Comparison of ENCODE assay signal across 8 mouse cellular contexts in the genomic region with DNA sequence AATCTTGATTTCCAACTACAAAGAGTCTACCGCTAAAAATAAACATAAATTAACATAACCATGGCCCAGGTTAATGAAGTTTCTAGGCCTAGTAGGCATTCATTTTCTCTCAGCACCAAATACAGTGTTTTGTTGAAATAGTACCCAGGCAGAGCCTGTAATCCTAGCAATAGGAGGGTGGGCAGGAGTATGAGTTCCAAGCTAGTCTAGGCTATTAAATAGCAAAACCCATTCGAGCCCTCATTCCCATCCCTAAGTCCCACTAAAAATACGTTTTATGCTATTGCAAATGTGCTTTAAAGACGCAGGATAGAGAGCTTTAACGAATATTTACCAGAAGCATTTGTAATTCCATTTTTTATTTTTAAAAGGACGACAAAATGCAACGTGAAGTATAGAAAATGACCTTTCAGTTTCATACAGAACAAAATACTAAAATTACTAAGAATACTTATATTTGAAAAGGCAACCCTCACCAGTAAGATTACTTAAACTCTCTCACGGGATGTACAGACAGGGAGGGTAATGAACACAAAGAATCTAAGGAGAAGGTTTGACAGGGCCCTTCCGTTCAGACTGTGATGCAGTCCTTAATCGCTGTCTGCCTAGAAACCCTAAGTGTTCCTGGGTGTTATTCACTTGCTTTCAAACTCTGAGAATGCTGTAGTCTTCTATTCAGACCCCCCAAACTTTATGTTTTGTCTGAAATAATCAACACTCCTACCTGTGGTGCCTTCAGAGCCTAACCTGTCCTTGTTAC. TPM values are rescaled to one million over a fixed set of nuclear protein-coding genes. Genes with fewer than 3 reads are reported as not detected.
DNase-seq lines count a peak whose midpoint lies in the region; ATAC-seq and TF ChIP-seq lines count a peak whose summit lies in the region.

No protein-coding gene starts in this region.

- TF ChIP-seq CTCF in kidney, adult 2 months (conservative IDR thresholded peaks at IDR 0.05; ENCODE audit: insufficient read depth, insufficient read length, low read depth, low read length) = no peak
- no peak for TF ChIP-seq CTCF in Patski (IDR thresholded peaks at IDR 0.05)
- TF ChIP-seq CTCF in heart, postnatal 0 days (IDR thresholded peaks at IDR 0.05; ENCODE audit: low read depth) = no peak

- POLR2A ChIA-PET in Patski (lab: Charles Lee) = interaction anchor here (0.5 to 7.1 kb wide), 4 partner anchors 9 to 97 kb away, joined by 3 to 68 read pairs (median 4); no protein-coding TSS in a partner anchor

- peaks cover 2% of the 10 kb centered on the region for H3K4me1 ChIP-seq in kidney, adult 2 months (ENCODE audit: control insufficient read depth, insufficient read depth, low read length)
- peaks cover 43% of the 10 kb centered on the region for H3K4me1 ChIP-seq in heart, postnatal 0 days (ENCODE audit: control insufficient read depth, insufficient read depth)
- H3K4me1 ChIP-seq in midbrain, embryonic 10.5 days = peaks cover 53% of the 10 kb centered on the region

- ATAC-seq in Patski = peak; percentile 2
- no peak for ATAC-seq in heart, postnatal 0 days (ENCODE audit: insufficient read depth, low read depth)

- WGBS in kidney, adult 2 months = under 1% methylated on average over 10 of the region's 10 CpGs
- WGBS in heart, postnatal 0 days = under 1% methylated on average over 10 of the region's 10 CpGs
- 5% methylated on average over 10 of the region's 10 CpGs for WGBS in midbrain, embryonic 10.5 days

- H3K27me3 ChIP-seq in kidney, adult 2 months (replicated peaks; ENCODE audit: control insufficient read depth, insufficient read depth, low read length) = no peaks in the 10 kb centered on the region
- H3K27me3 ChIP-seq in Patski = no peaks in the 10 kb centered on the region
- H3K27me3 ChIP-seq in heart, postnatal 0 days (ENCODE audit: control insufficient read depth, insufficient read depth, low read length) = no peaks in the 10 kb centered on the region
- H3K27me3 ChIP-seq in midbrain, embryonic 10.5 days (ENCODE audit: low read depth, poor library complexity, severe bottlenecking) = no peaks in the 10 kb centered on the region

- H3K4me2 ChIP-seq in heart, postnatal 0 days (ENCODE audit: low read depth, low read length) = peak overlapping the region; percentile 71

- no peaks in the 10 kb centered on the region for H3K9me3 ChIP-seq in heart, postnatal 0 days (replicated peaks; ENCODE audit: control insufficient read depth, low read length)
- H3K9me3 ChIP-seq in midbrain, embryonic 10.5 days (replicated peaks) = no peaks in the 10 kb centered on the region

- no peak for TF ChIP-seq EP300 in heart, postnatal 0 days (IDR thresholded peaks at IDR 0.05; ENCODE audit: low read depth)

- in situ Hi-C loops in Patski (cut with MboI; ENCODE audit: low pct_unique_long_range_greater_than_20kb) = loop anchor here (25.0 kb wide), 2 partner anchors 1005 to 1945 kb away; partner anchors contain the start of genes Fastk and Tmub1

- peak overlapping the region; percentile 99 for H3K9ac ChIP-seq in heart, postnatal 0 days (replicated peaks; ENCODE audit: low read depth, low read length)

- H3K27ac ChIP-seq in kidney, adult 2 months (ENCODE audit: insufficient read depth, low read depth, low read length) = peak overlapping the region; percentile 98
- H3K27ac ChIP-seq in heart, postnatal 0 days (ENCODE audit: low read depth) = peak overlapping the region; percentile 100
- peak overlapping the region; percentile 100 for H3K27ac ChIP-seq in midbrain, embryonic 10.5 days (replicated peaks)

- H3K4me3 ChIP-seq in kidney, adult 2 months (ENCODE audit: insufficient read depth, low read depth, low read length) = peak overlapping the region; percentile 79
- peak overlapping the region; percentile 92 for H3K4me3 ChIP-seq in heart, postnatal 0 days (ENCODE audit: low read depth, low read length)
- H3K4me3 ChIP-seq in midbrain, embryonic 10.5 days = peak overlapping the region; percentile 98

- CTCF ChIA-PET in Patski (lab: Charles Lee) = interaction anchor here (1.0 to 5.1 kb wide), 3 partner anchors 10 to 18 kb away, joined by 3 to 62 read pairs (median 29); no protein-coding TSS in a partner anchor

- peaks cover 2% of the 10 kb centered on the region for H3K36me3 ChIP-seq in kidney, adult 2 months (ENCODE audit: control insufficient read depth, insufficient read depth, low read length)
- H3K36me3 ChIP-seq in heart, postnatal 0 days (replicated peaks; ENCODE audit: control insufficient read depth, insufficient read depth, low read length) = no peaks in the 10 kb centered on the region
- H3K36me3 ChIP-seq in midbrain, embryonic 10.5 days = peaks cover 13% of the 10 kb centered on the region

- TF ChIP-seq POLR2A in kidney, adult 2 months (IDR thresholded peaks at IDR 0.05; ENCODE audit: low read depth, low read length) = no peak

- no peak for DNase-seq in kidney, adult 2 months
- no peak for DNase-seq in kidney, postnatal 10 days
- DNase-seq in Patski (ENCODE audit: low read depth, low spot score) = no peak
- peak; percentile 57 for DNase-seq in heart, postnatal 0 days (ENCODE audit: low spot score)
- no peak for DNase-seq in midbrain, embryonic 10.5 days (ENCODE audit: low spot score)
- DNase-seq in spleen, adult 12 weeks (ENCODE audit: low spot score) = no peak
- DNase-seq in adrenal gland, postnatal 36 days = no peak
- DNase-seq in thymus, postnatal 4 days = no peak

RNA-seq across cellular contexts. Expression of gene Kmt2e, which starts 2.1 kb away (rescaled TPM):
- 18.8 and 19.8 TPM in 2 replicates for polyA plus RNA-seq in kidney, adult 2 months (2012; rRNA removed)
- polyA plus RNA-seq in Patski (2021) = 56.3 TPM
- total RNA-seq in heart, postnatal 0 days (2014; rRNA removed; ENCODE audit: low replicate concordance) = 31.4 and 34.5 TPM in 2 replicates
- polyA plus RNA-seq in heart, postnatal 0 days (2015; fragmentation: Nextera tagmentation; extraction: Ambion mirVana) = 55.0 and 55.4 TPM in 2 replicates
- 86.6 and 101 TPM in 2 replicates for polyA plus RNA-seq in midbrain, embryonic 10.5 days (2016; fragmentation: Nextera tagmentation; extraction: Ambion mirVana)
- 10 to 100 TPM; 63.5 to 68.5 TPM for total RNA-seq in adrenal gland, postnatal 36 days (2021)
